Mouse (Mus musculus): ENCODE results near the gene Dock1.

Gene Dock1

DNA sequence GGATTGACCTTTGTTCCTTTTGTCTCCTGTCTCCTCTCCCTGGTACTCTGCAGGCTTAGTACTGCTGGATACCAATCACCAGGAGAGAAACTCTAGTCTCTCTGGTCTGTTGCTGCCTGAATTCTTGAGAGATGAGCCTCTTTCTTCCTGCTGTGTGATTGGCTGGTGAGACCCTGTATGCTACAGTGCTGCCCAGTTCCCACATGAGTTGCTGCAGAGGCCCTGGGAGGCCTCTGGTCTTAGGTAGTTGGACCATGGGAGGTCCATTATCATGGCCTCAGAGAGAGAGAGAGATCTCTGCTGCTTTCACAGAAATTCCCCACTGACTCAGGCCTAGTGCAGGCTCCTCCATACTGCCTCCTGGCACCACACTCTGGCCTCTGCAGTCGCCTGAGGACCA, 79.2 kb downstream of the Dock1 start:
- DNase-seq (ENCODE audit: low read depth, low spot score): no peak

DNA sequence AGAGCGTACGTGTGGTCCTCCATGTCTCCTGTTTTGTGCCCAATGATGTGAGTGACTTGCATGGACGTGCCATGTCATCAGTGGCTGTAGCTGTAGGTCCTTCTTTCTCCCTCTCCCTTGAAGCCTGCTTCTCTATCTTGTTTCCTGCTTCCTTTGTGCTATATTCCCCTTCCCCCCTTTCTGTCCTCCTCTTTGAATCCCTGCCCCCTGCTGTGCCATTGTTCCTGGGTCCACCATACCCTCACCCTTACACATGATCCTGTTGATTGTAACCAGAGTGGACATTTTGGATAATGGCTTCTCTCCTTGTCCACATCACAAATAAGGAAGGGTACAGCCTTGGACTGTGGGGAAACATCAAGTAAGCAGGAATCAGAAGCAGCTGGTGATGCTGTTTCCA, 81.0 kb downstream of the Dock1 start:
- no peak for DNase-seq (ENCODE audit: low read depth, low spot score)

DNA sequence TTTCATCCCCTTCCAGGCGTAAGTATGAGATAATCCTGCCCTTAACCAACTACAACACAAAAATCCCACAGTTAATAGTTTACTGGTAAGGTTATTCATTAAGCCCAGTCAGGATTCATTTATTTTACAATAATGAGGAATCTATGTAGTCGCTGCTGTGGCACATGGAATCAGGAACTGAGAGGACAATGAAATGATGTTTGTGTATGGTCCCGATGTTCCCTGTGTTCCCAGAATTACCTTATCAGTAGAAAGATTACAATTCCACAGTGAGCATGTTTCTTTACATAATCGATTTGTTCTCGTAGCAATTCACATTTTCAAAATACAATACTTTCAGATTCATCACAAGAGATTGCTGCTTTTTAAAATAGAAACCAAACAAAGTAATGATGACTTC, 83.0 kb downstream of the Dock1 start:
- no peak for DNase-seq (ENCODE audit: low read depth, low spot score)

GRCm38 (mm10) chr7:134757605-134758004, 87.2 kb downstream of the Dock1 start:
- no peak for DNase-seq (ENCODE audit: low read depth, low spot score)

- no peak for DNase-seq (ENCODE audit: low read depth, low spot score)
Measured at GRCm38 (mm10) chr7:134761799-134762198, 91.3 kb downstream of the Dock1 start.

- no peak for DNase-seq (ENCODE audit: low read depth, low spot score)
Measured at GRCm38 (mm10) chr7:134765130-134765529, 94.7 kb downstream of the Dock1 start.

- DNase-seq (ENCODE audit: low read depth, low spot score): no peak
Measured at GRCm38 (mm10) chr7:134771314-134771713, 100.9 kb downstream of the Dock1 start.

DNA sequence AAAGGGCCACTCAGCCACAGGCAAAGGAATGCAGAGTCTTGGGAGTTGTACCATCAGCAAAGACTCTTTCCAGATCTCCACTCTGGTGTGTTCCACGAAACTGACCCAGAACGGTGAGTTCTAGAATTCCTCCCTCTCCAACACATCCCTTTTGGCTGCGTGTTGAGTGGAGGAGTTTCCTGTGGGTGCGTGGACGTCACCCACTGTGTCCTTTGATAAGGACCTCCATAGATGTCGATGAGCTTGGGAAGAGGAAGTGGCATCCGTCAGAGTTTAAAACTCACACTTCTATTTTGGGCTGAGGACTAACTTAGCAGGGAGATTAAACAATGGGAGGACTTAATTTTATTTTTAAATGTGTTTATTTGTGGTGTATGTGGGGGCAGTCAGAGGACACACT, 101.9 kb downstream of the Dock1 start:
- DNase-seq (ENCODE audit: low read depth, low spot score): no peak

- no peak for DNase-seq (ENCODE audit: low read depth, low spot score)
Measured at GRCm38 (mm10) chr7:134772867-134773590, 102.6 kb downstream of the Dock1 start.

GRCm38 (mm10) chr7:134773761-134774415, 103.4 kb downstream of the Dock1 start:
- no peak for DNase-seq (ENCODE audit: low read depth, low spot score)

DNA sequence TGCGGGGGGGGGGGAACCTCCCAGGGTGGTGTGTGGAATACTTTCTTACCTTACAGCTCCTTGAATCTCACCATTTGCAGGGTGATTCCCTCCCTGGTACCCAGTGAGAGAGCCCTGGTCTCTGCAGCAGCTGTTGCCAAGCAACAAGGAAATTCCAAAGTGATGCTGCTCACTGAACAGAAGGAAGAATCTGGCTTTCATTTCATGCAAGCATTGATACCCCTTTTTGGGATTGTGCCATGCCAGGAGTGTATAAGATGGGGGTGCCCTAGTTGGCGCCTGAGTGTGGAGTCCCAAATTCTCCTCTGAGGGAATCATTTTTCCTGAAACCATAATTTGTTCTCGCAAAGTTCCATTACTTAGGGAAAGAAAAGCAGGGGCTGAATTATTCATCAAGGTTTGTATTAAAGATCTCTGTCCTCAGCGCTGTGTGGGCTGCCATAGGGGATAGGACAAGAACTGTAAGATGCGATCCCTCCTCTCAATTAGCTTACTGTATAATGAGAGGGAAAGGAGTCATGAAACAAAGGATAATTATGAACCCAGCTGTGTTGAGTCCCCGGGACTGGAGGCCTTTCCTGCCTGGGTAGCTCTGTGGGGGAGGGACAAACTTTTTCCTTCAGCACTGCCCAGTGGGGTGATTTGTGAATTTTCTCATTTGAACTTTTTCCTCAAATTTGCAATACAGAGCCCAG, 104.2 kb downstream of the Dock1 start:
- DNase-seq (ENCODE audit: low read depth, low spot score): no peak

- no peak for DNase-seq (ENCODE audit: low read depth, low spot score)
Measured at GRCm38 (mm10) chr7:134775671-134776070, 105.2 kb downstream of the Dock1 start.

DNA sequence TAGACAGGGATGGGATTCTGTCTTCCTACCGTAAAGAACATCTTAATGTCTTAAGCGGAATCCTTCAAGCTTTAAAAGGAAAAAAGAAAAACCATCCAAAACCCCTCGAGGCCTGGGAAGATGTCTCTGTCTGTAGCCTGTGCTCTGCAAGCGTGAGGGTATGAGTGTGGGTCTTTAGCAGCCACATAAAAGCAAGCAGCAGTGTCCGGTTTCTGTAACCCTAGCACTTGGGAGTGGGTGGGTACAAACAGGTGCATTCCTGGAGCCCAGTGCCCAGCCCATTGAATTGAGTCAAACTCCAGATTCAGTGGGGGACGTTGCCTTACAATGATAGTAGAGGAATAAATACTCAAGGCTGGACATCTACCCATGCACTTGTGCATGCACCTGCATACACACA, 105.9 kb downstream of the Dock1 start:
- no peak for DNase-seq (ENCODE audit: low read depth, low spot score)

GRCm38 (mm10) chr7:134779761-134780160, 109.3 kb downstream of the Dock1 start:
- DNase-seq (ENCODE audit: low read depth, low spot score): no peak

DNA sequence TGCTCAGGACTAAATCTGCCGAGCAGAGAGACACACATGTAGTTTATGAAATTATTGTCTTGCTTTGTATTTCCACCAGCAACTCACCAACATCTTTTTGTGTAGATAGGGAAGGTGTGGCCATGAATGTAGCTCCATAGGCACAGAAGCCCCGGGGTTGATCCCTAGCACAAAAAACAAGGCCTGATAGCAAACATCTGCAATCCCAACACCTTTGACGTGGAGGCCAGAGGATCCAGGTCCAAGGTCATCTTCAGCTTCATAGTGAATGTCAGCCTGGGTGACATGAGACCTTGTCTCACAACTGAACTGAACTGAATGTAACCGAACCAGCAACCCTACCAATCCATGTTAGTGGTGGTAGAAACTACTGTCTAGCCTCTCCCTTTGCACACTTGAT, 116.7 kb downstream of the Dock1 start:
- DNase-seq (ENCODE audit: low read depth, low spot score): no peak

DNA sequence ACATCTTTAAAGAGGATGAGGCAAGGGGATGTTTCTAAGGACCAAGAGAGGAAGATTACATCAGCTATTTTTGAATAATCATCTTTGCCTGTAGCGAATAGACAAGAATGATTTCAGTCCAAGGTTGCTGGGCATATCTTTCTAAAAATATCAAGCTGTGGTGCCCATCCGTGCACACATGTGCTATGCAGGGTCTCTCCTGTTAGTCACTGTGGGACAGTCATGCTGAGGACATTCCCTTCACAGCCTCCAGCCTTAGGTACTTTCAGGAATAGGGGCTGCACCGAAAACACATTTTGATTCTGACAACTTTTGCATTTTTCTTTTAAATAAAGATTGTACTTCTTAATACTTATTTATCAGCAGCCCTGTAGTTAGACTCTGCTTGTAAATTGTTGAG, 124.4 kb downstream of the Dock1 start:
- DNase-seq (ENCODE audit: low read depth, low spot score): no peak

DNA sequence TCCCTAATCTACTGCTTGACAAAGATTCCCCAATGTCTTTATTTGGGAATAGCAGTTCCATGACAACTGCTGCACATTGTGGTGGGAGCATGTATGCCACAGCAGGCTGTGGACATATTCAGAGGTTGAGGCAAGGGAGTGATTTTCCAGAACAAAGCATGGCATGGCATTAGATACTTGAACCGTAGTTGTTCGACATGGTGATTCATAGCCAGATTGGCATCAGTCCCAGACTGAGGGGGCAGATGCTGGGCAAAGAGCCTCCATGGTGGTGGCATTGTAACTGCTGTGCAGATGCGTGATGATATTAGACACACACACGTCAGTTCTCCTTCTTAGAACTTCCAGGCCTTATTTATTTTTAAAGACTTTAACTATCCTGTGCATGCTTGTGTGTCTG, 129.6 kb downstream of the Dock1 start:
- DNase-seq (ENCODE audit: low read depth, low spot score): no peak

GRCm38 (mm10) chr7:134804422-134804821, 134.0 kb downstream of the Dock1 start:
- no peak for DNase-seq (ENCODE audit: low read depth, low spot score)

GRCm38 (mm10) chr7:134806799-134807198, 136.3 kb downstream of the Dock1 start:
- no peak for DNase-seq (ENCODE audit: low read depth, low spot score)

GRCm38 (mm10) chr7:134808406-134808805, 138.0 kb downstream of the Dock1 start:
- DNase-seq (ENCODE audit: low read depth, low spot score): no peak

DNA sequence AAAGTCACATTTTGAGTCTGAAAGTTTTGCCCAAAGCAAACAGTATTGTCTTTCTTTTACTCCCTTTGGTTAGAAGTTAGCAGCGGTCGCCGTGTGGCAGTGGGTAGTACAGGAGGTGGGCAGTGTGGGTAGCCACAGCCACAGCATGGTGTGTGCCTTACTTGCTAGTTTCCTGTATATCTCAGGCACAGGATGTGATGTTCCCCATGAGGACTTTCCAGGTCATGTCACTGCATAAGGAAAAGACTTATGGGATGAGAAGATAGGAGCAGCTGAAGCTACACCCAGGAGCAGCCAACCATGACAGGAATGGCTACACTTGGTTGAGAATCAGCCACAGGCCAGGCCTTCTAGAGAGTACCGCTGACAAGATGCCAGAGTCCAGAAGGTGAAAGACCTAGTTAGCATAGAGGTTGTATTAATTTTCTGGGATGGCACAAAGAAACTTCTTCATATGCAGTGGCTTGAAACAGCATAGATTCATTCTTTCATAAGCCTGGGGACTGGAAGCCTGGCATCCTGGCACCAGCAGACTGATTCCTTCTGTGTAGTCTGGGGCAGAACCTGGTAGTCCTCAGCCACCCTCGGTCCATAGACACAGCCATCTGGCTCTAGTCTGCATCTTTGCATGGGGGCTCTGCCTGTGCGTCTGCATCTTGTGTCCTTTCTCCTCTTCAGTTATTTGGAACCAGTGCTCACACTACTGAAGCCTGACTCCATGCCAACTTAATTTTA, 139.0 kb downstream of the Dock1 start:
- DNase-seq (ENCODE audit: low read depth, low spot score): no peak

GRCm38 (mm10) chr7:134818471-134818870, 148.0 kb downstream of the Dock1 start:
- no peak for DNase-seq (ENCODE audit: low read depth, low spot score)

All from CD4-positive, CD25-positive, alpha-beta regulatory T cell, adult 2 months (primary cell).